Mouse (Mus musculus): ENCODE results near the gene Olfr733. TPM values are rescaled to one million over a fixed set of nuclear protein-coding genes. Genes with fewer than 3 reads are reported as not detected.

Olfr733 gene
- not detected for total RNA-seq (2021)
- long read RNA-seq, experiment 1, result 0 reads
- long read RNA-seq, experiment 2, result 0 reads

GRCm38 (mm10) chr14:50301422-50301821 is at the start of gene Olfr733:
Gene Olfr733, minus strand, starts transcription at chr14:50301522.
- no peak for DNase-seq

DNA sequence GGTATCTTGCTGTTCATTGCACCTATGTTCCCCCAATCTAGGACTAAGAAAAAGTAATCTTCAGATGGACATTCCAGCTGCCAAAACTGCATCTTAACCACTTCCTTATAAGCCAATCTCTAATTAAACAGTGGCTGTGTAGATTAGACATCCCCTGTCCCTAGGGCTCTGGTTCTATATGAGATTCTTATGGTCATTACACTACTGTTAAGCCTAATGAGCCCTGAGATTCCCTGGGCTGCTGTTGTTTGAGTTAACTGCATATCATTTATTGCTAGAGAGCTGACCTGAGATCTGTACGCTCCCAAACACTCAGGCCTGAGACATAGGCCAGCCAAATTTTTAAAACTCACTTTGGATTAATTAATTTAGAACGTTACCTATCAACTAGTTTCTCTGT is 47.5 kb upstream of the Olfr733 start, which contains the start of gene Olfr735:
Olfr735 (minus strand) TSS at position 77 of the 400 bp plus-strand sequence.
- DNase-seq, result no peak

DNA sequence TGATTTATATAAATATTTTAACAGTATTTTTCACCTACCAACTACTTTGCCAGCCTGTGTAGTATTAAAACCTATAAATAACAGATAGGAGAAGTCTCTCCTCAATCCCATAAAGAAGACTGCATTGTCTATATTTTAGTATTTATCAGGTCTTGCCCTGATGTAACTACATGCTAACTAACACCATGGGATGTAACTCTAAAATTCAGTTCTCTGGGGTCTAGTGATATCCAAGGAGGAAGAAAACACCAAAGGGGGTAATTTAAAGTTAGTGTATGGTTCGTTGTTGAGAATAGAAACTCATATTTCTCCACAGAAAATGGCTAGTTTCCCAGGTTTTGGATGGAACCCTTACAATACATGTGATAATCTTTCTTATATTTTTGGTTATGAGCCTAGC is 25.3 kb upstream of the Olfr733 start, which contains the start of gene Olfr734:
Olfr734 (minus strand) TSS at position 101 of the 400 bp plus-strand sequence.
- DNase-seq, result no peak

- DNase-seq, result no peak
Measured at GRCm38 (mm10) chr14:50284106-50284505, 17.2 kb downstream of the Olfr733 start, which contains the start of gene Olfr732. Gene Olfr732, minus strand, starts transcription at chr14:50284206.

Other genes starting within 250 kb of the Olfr733 start
- not detected for gene Olfr726, start 210.6 kb downstream of the Olfr733 start, total RNA-seq (2021)
- not detected for gene Olfr727, start 178.3 kb downstream of the Olfr733 start, total RNA-seq (2021)
- not detected for gene Olfr728, start 158.8 kb downstream of the Olfr733 start, total RNA-seq (2021)
- not detected for gene Olfr729, start 148.6 kb downstream of the Olfr733 start, total RNA-seq (2021)
- not detected for gene Olfr730, start 113.3 kb downstream of the Olfr733 start, total RNA-seq (2021)
- not detected for gene Olfr731, start 59.7 kb downstream of the Olfr733 start, total RNA-seq (2021)
- gene Olfr732, start 17.3 kb downstream of the Olfr733 start, total RNA-seq (2021), result not detected
- under 1 TPM in 1 of 2 experiments, not detected in 1; 0.07 TPM for gene Olfr734, start 25.2 kb upstream of the Olfr733 start, total RNA-seq (2021)
- gene Olfr735, start 47.4 kb upstream of the Olfr733 start, total RNA-seq (2021), result not detected
- gene Tlr11, start 56.4 kb upstream of the Olfr733 start, total RNA-seq (2021), result under 1 TPM in 1 of 2 experiments, not detected in 1; 0.17 TPM
- gene Olfr736, start 79.6 kb upstream of the Olfr733 start, total RNA-seq (2021), result not detected
- gene Olfr738, start 106.0 kb upstream of the Olfr733 start, total RNA-seq (2021), result not detected
- not detected for gene Olfr739, start 117.1 kb upstream of the Olfr733 start, total RNA-seq (2021)
- gene Olfr740, start 144.0 kb upstream of the Olfr733 start, total RNA-seq (2021), result not detected
- not detected for gene Olfr741, start 171.2 kb upstream of the Olfr733 start, total RNA-seq (2021)
- not detected for gene Olfr742, start 202.1 kb upstream of the Olfr733 start, total RNA-seq (2021)
- gene Olfr743, start 220.3 kb upstream of the Olfr733 start, total RNA-seq (2021), result not detected